19 mouse cellular contexts compared by ENCODE assay signal in the genomic region with DNA sequence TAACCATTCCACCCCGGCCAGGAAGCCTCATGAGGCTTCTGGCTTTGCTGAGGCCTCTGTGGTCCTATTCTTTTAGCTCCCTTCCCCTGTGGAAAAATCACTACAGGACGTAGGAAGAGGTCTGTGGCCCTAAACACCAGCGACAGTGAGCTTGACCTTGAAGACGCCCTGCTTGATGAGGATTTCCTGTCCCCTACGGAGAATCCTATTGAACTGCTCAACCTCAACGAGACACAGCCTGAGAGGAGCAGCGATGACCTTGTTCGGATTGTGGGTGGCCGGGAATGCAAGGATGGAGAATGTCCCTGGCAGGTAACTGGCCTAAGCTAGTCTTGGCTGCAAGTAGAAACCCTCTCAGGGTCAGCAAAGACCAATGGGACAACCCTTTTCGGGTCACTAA. TPM values are rescaled to one million over a fixed set of nuclear protein-coding genes. Genes with fewer than 3 reads are reported as not detected.
"Had no signal": no experiment of that assay in that cellular context is flagged by ENCODE, and none has a peak within 500 bp of the region (broad histone marks: within the 10 kb centered on the region; RNA-seq: fewer than 3 reads in every experiment).

No protein-coding gene starts in this region.

- H3K9ac ChIP-seq: neural tube, embryonic 15.5 days; stomach, embryonic 15.5 days had no signal

- H3K4me3 ChIP-seq: neural tube, embryonic 15.5 days; stomach, embryonic 15.5 days had no signal

- H3K27ac ChIP-seq: neural tube, embryonic 15.5 days; stomach, embryonic 15.5 days; stomach, postnatal 0 days had no signal

- H3K27me3 ChIP-seq: neural tube, embryonic 15.5 days; stomach, embryonic 15.5 days had no signal

- DNase-seq: retina, postnatal 1 day; right cerebral cortex, adult 18-20 months; right cerebral cortex, postnatal 14 days; right cerebral cortex, postnatal 25 days; right cerebral cortex, postnatal 4 days; spleen, adult 18-20 months; thymus, adult 18-20 months; thymus, adult 2 months; thymus, postnatal 14 days; thymus, postnatal 25 days; thymus, postnatal 36 days; thymus, postnatal 4 days had no signal

- H3K36me3 ChIP-seq: neural tube, embryonic 15.5 days; stomach, embryonic 15.5 days had no signal

- H3K9me3 ChIP-seq: neural tube, embryonic 15.5 days; stomach, embryonic 15.5 days had no signal

- H3K4me2 ChIP-seq: neural tube, embryonic 15.5 days; stomach, embryonic 15.5 days had no signal

- H3K4me1 ChIP-seq: neural tube, embryonic 15.5 days; stomach, embryonic 15.5 days had no signal

RNA-seq across cellular contexts. Expression of a gene that starts 10.2 kb away (rescaled TPM):
- total RNA-seq: neutrophil, adult 5-6 weeks had no signal

RNA-seq across cellular contexts. Expression of a gene that starts 13.4 kb away (rescaled TPM):
- polyA plus RNA-seq: neural tube, embryonic 14.5 days had no signal

RNA-seq across cellular contexts. Expression of a gene that starts 24.7 kb away (rescaled TPM):
- polyA plus RNA-seq: neural tube, embryonic 14.5 days; neural tube, embryonic 15.5 days; stomach, embryonic 14.5 days; stomach, postnatal 0 days; thymus, postnatal 0 days had no signal
